Mouse (Mus musculus) heart, adult 2 months (tissue): ENCODE data around the gene Slc1a4.

Experiments used
- CTCF ChIP-seq: fragments of 200-600 bp; IDR thresholded peaks from 2 replicates; pipeline ENCODE4 v1.8.1; 2022; ENCODE audit warnings: antibody characterized with exemption, mild to moderate bottlenecking, moderate library complexity
- EP300 ChIP-seq: fragments of 200-500 bp; IDR thresholded peaks from 2 replicates; pipeline ENCODE4 v1.6.1; 2011; ENCODE audit warnings: low read depth, low read length, control low read depth; ENCODE audit not compliant: insufficient read depth
- POLR2A ChIP-seq: fragments of 200-500 bp; IDR thresholded peaks from 2 replicates; pipeline ENCODE4 v1.6.1; 2011; ENCODE audit warnings: mild to moderate bottlenecking, low read depth, low read length, control low read depth; ENCODE audit not compliant: insufficient read depth

DNA sequence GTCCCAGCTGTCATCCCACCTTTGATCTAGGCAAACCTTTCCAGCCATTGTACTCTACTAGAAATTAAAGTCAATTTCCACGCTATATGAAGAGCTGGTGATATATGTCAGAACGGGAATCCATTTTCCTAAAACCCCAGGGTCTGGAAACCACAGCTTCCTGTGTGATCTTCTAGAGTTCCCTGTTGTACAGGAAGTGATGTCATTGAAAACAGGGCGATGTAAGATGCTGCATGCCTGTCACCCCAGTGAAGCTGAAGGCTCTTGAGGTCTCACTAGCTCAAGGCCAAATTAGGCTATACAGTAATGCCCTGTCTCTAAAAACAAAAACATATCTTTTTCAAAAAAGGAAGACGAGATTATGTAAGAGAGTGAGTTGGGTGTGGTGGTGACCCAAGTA lies 31.2 kb downstream of the Slc1a4 start:
- TF ChIP-seq POLR2A (no peak), CTCF (no peak), EP300 (no peak)
